Mouse (Mus musculus): ENCODE results near the gene Zfp592. TPM values are rescaled to one million over a fixed set of nuclear protein-coding genes. Genes with fewer than 3 reads are reported as not detected.

Gene Zfp592
- total RNA-seq, 2 experiments from 2014 or later, result 14.3 to 16.4 TPM

Other genes starting within 250 kb of the Zfp592 start
- gene Iqgap1, start 167.7 kb upstream of the Zfp592 start, total RNA-seq (2021), result 10 to 100 TPM; 40.5 to 43.2 TPM
- gene Zscan2, start 132.8 kb upstream of the Zfp592 start, total RNA-seq (2021), result 1 to 10 TPM; 5.5 to 5.7 TPM
- 1 to 10 TPM; 5.1 to 5.6 TPM for gene Wdr73, start 92.4 kb upstream of the Zfp592 start, total RNA-seq (2021)
- gene Nmb, start 88.6 kb upstream of the Zfp592 start, total RNA-seq (2021), result 1 to 10 TPM; 5.9 to 8.8 TPM
- 10 to 100 TPM; 51.2 to 52.2 TPM for gene Sec11a, start 45.9 kb upstream of the Zfp592 start, total RNA-seq (2021)
- 100 to 1,000 TPM; 107 to 112 TPM for gene Alpk3, start 63.9 kb downstream of the Zfp592 start, total RNA-seq (2021)
- gene Slc28a1, start 121.1 kb downstream of the Zfp592 start, total RNA-seq (2021), result under 1 TPM in 1 of 2 experiments, not detected in 1; 0.16 TPM
- gene Pde8a, start 219.9 kb downstream of the Zfp592 start, total RNA-seq (2021), result 10 to 100 TPM; 11.5 to 11.9 TPM

Measured in heart, postnatal 36 days (tissue).